Mouse (Mus musculus) spleen, adult 12 weeks (tissue): ENCODE results near the gene E2f6.

Experiments
- DNase-seq: peaks from one replicate; pipeline ENCODE4 v3.0.0; 2022; ENCODE audit warnings: low spot score

Gene E2f6

DNA sequence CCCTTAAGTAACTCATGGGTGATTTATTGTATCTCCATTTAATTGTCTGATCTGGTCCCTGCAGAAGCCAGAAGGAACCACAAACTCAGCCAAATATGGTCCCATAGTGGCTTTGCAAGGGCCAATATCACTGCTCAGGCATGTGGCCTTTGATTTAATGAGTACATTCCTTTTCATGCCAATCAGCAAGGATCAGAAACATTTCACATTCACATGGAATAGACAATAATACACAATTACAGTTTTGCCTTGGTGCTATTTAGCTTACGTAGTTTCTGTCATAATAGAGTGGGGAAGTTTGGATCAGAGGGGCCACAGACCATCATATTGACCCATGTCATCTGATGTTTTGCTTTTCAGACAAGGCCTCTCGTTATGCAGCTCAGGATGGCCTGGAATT lies 37.7 kb downstream of the E2f6 start:
- DNase-seq: no peak

DNA sequence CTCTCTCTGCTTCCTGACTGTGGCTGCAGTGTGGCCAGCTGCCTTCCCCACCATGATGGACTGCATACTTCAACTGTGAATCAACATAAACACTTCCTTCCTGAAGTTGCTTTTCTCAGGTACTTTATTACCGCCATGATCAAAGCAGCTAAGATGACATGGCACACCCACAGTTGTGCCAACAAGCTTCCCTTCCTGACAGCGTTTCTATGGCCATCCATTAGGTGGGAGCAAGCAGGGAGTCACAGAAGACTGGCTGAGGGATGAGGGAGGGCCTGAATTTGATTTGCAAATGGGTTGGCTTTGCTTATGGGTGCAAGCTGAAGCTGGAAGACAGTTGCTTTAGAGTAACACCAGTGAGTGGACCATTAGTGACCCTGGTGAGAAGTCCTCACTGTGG lies 39.1 kb downstream of the E2f6 start:
- DNase-seq: no peak

DNA sequence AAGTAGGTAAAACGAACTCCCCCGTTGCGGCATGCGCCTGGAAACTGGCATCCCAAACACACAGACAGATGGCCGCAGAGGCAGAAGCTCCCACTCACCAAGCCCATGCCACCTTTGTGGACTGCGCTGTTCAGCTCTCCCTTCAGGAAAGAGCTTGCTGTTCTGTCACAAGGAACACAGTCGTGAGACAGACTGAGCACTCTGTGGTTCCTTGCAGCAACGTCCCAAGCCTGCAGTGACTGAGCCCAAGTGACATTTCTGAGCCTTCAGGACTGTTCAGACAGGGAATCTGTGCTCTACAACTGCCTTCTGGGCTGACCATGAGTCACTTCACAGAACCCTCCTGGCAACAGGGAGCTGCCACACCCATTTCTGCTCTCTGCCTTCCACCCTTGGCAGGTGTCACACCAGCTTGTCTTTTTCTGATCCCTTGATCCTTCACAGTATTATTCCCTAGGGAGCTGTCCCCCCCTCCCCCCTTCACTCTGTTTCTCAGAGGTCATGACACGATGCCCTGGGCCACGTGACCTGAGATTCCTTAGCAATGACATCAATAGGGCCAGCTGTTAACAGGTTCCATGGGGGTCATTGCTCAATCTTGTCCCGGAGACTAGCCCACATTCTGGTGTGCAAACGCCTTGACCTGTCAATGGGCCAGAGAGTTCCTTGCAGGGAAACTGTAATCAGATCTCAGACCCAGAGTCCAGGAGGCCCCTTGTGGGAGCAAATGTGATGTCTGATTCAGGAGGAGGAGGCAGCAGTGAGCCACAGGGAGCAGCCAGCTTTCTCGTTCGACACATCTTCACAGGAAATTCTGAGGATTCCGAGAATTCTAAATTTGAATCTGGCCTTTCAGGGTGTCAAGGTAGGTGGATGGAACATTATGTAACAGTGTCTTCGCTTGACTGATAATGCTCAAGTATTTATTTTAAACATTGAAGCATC lies 39.9 kb downstream of the E2f6 start:
- DNase-seq: no peak

DNA sequence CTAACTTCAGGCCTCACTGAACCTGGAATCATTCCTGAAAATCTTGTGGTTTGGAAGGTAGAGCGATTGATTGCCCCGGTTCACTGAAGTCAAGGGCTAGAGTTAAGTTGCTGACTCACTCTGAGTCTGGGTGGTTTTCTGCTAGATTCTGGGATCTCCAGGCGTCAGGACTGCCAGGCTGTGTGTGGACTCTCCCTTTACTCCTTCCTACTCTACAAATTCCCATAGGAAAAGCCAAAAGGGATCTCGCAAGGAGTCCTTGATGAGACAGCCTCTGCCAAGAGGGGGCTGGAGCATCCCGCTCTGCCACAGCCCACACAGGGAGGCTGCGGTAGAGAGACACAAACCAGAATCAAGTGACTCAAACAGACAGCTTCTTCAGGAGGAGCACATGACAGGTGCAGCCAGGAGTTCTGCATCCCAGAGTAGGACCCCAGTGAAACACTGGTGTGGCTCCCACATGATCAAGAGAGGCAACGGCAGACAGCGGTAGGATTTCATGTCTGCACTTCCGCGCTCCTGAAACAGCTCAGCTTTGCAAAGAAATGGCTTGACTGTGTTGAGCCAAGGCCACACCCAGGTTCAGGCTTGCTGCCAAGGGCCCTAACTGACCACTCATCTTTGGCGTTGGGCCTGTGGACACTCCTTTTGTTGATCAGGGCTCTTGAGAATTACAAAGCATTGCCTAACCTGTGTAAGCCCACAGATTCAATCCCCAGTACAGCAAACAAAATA lies 42.8 kb downstream of the E2f6 start:
- DNase-seq: peak; percentile 14

DNA sequence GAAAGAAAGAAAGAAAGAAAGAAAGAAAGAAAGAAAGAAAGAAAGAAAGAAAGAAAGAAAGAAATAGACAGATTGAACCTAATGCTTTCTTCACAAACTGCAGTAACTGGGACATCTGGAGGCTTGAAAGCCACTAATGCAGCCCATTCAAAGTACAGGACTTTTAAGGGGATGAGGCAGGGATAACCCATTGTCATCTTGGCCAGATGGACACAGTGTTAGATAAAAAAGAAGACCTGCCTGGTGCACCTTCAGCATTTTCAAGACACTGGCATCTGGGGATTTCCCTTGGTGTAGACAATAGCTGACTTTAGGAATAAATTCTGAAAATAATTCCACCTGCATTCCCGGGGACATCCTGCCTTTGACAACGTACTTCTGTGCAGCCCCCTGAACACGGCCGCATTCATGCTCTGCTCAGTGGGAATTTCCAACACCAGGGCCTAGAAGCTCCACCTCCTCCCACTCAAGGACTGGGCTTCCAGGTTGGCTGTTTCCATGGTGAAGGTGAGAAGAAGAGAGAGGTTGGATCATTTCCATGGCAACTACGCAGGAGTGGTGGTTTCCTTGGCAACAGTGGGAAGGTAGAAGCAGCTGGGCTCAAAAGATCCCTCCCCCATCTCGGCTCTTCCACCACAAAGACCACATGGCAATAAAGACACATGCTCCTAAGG lies 45.0 kb downstream of the E2f6 start:
- DNase-seq: no peak

DNA sequence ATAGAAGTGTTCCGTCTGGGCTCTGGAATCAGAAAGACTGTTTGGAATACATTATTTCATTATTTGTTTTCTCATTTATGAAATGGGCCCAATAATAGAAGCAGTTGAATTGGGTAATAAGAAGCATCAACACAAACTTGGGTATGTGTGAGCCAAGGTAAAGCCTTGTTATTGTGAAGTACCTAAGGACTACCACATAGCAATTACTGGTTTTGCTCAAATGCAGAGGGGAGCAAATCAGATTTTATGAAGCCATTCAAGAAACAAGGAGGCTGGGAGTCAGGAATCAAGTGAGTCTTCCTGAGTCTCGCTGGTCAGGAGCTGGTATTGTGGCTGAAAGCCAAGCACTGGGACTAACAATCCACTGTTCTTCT lies 45.5 kb downstream of the E2f6 start:
- no peak for DNase-seq

DNA sequence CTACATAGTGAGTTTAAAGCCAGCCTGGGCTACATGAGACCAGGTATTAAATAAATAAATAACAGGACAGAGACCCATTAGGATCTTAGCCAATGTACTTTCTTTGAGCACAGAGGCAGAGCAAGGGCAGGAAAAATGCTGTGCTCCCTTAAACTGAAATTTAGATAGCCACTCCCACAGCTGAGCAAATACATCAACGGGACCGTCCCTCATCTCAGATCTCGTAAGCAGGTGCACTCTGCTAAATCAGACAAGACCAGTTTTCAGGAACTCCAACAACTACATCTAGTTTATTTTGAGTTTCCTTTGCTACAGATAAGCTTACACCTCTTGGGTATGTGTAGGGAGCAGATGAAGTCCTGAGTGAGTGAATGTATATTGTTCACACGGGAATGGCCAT lies 47.3 kb downstream of the E2f6 start:
- no peak for DNase-seq

DNA sequence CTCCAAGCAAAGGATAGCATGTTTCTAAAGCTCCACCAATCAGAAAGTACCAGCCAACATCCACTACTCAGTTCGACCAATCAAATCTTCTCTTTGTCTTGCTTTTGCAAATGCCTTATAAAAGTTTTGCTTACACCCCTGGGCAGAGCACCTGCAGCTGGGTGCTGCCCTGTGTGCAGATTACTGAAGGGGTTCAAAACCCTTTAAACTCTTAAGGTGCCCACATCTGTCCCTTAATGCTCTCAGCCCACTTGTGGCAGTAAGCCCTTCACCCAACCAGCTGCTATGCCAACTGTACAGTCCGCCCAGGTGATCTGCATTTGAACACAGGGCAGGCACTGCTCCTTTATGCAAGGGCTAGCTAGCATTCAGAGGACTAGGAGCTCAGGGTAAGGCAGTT lies 49.0 kb downstream of the E2f6 start:
- DNase-seq: no peak

DNA sequence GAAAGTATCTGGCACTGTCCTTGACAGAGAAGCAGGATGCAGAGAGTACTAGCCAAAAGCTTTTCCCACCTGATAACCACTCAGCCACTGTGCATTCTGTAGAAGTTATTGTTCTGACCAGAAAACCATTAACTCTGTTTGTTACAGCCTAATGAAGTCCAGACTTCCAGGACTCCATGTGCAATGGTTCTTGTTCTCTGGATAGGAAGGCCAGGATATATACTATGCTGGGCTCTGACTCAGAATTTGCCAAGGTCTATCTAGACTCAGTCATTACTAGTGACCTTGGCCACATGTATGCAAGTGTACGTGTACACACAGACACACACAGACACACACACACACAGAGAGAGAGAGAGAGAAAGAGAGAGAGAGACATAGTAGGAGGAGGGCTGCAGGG lies 49.8 kb downstream of the E2f6 start:
- DNase-seq: no peak

DNA sequence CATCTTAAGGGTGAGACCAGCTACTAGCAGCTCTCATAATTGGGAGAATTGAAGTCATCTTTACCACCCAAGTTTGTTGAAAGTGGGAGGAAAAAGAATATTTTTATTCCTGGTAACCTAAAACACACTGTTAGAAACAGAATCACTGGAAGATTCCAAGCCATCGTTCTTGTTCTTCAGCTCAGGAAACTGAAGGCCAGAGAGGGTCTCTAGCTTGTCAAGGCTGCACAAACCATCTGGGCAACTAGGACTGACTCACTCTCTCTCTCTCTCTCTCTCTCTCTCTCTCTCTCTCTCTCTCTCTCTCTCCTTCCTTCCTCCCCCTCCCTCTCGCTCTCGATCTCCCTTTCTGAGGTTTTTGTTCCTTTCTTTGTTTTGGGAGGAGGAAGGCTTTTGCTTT lies 50.2 kb downstream of the E2f6 start:
- no peak for DNase-seq

DNA sequence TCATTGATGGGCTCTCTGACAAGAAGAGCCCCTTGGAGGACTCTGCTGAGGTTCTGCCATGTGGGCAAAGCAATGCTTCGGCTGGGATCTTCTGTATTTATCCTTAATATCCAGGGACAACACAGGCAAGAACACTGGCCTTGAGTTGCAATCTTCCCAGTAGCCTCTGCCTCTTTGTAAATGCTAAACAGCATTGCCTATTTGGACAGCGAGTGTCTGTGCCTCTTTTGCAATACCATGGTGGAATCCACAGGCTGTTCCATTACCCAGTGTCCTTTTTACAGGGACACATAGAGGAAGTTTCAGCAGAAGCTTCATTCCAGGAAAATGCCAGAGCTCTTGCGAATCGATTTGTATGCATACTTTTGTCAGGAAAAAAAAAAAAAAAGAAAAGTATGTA lies 53.7 kb downstream of the E2f6 start:
- no peak for DNase-seq

DNA sequence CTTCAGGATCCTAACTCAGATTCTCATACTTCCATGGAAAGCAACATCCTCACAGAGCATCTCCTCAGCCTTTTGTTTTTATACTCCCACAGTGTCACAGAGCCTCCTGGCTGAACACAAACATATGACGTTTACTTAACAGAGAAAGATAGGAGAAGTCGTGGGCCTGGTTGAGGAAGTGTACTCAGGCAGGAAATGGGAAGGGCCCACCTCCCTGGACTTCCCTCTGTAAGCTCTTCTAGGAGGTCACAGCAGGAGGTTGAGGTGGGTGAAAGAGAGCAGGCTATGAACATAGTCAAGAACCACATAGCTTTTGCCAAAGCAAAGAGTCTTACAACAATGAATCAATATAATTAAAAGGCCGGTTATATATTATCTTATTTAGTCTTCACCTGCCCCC lies 55.1 kb downstream of the E2f6 start:
- DNase-seq: no peak

DNA sequence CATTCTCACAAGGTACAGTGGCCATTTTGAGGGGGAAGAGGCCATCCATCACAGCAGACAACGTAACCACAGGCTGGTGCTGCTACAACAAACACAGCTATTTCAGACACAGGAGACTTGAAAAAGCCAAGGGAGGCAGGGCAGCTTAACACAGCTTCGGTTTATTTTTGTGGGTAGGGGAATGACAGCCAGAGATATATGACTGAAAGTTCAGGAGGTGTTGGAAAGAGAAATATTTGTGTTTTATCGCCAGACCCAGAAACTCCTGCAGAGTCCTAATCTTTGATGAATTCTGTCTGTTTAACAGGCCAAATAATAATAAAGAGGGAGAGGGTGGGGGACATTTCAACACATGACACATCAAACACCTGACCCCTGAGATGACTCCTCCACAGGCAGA lies 55.7 kb downstream of the E2f6 start:
- DNase-seq: no peak

DNA sequence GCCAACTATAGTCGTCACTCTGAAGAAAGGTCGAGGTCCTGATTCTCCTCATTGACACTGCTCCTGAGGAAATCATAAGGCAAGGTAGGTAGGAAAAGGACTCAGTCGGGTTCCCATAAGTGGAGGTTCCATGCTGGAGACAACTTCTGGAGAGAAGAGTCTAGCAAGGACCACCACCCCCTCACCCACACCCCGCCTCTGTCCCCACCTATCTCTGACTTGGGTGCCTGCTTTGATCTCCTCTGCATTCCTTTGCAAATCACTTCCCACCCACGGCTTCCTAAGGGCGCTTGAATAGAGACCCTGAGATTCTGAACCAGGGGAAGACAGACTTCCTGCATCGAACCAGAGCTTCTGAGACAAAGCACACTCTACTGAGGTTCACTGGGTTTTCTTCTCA lies 56.5 kb downstream of the E2f6 start:
- DNase-seq: no peak

DNA sequence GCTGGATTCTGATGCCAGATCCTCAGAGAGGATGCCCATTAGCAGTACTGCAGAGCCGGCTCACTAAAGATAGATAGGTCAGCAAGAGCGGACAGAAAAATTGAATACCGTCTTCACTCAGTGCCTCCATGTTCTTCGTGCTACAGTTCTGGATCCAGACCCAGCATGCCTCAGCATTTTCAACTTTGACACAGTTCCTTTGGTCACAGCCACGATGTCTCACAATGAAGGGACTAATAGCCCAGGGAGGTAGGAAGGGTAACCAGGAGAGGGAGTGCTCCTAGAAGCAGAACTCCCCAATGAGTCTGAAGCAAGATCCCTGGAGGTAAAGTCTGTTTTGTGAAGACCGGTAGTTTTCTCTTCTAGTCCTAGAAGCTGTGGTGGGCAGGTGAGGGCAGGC lies 57.9 kb downstream of the E2f6 start:
- no peak for DNase-seq

DNA sequence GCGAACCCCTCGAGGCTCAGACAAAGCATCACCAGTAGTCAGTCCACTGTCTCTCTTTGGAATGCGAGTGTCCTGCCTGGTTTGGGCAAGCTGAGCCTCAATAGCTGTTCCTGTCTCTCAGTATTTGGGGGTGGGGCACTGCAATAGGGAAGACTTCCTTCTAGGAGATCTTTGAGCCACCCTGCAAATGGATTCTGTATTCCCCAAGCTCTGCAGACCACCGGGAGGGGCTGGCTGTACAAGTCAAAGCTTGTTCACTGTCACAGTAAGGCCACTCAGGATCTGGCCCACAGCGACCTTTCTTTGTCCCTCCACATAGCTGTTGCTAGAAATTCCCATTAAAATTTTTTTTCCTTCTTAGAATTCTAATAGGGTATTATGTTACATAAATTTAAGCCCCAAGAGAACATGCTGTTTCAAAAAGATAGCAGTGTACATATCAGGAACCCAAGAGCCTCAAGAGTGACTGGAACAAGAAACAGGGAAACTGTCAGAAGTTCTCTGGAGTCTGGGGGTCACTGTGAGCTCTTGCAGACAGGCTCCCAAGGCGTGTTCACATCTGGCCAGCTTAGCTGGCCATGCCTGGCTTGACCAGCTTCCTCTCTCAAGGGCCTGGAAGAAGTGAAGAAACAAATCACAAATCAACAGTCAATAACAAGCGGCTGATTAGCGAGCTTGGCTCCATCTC lies 58.5 kb downstream of the E2f6 start:
- no peak for DNase-seq

DNA sequence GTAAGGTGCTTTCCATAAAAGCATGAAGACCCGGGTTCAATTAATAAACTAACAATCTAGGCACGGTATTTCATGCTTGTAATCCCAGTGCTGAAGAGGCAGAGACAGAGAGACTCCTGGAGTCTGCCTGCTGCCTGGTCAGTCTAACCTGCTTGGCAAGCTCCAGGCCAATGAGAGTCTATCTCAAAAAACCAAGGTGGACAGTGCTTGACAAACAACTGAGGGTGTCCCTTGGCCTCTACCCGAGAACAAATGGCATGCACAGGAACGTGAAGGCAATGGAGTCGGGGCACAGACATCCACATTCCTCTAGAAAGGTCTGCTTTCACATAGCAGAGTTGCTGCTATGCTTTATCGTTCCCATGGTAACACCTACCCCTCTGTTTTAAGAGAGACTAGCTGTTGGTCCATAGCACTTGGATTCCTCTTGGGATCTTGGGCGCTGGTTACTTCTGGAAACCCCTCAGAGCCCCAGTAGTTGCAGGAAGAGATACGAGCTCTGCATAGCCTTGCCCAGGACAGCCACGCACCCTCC lies 59.2 kb downstream of the E2f6 start:
- DNase-seq: no peak

DNA sequence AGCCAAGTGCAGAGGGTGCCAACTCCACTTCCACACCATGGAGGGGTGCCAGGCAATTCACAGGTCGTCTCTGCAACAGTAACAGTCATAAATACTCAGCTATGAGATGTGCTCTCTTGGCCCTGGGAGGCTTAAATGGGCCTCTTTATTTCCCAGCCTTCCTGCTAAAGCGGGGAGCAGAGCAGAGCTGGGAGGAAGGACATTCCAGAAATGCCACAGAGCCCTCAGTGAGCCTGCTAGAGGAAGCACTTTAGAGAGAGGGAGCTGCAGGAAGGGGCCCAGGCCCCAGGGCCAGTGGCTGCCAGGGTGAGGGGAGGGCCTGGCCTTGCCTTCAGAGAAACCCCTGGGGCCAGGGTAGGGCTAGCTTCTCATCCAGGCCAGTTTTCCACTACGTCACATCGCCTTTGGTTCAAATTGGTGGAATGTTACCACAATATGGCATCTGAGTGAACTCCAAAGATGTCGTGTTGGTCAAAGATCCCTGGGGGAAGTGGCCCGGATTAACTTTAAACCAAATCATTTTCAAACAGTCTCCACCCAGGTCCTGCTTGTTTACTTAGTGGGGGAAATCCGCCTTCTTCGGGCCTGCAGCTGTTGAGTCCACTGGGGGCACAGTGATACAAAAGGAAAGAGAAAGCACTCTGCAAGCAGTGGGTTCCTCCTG lies 59.8 kb downstream of the E2f6 start:
- peak; percentile 9 for DNase-seq

DNA sequence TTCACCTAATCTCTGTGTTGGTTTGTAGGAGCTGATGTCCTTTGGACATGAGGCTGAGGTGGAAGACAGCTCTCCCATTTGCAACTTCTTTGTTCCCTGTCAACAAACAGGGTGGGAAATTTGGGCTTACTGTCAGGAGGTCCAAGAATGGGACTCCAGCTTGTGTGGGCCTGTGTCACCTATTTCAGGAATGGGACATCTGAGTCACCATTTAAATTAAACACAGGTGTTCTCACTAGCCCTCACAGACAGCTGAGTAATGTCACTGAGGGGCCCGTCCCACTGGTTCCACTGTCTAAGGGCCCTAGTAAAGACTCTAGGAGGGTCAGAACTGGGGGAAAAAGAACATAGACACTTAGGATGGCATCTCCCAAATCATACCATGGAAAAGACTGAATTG lies 61.2 kb downstream of the E2f6 start:
- no peak for DNase-seq

DNA sequence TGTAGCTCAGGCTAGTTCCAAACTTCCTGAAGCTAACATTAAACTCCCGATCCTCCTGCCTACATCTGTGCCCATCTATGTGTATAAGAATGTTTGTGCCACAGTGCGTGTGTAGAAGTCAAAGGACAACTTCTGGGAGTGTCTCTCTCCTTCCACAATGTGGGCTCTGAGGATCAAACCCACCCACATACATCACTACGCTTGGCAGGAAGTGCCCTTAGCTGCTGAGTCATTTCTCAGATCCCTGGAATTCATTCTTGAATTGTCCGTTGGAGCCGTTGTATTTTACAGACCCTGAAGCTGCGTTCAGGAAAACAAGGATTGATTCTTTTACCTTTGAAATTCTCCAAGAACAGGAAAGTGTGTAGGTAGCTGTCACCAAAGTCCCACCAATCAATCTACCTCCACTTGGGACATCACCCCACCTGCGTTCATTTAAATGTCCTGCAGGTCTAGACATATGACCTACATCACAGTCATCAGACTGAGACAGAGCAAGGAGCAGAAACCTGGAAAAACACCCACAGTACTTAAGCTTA lies 62.2 kb downstream of the E2f6 start:
- DNase-seq: no peak

DNA sequence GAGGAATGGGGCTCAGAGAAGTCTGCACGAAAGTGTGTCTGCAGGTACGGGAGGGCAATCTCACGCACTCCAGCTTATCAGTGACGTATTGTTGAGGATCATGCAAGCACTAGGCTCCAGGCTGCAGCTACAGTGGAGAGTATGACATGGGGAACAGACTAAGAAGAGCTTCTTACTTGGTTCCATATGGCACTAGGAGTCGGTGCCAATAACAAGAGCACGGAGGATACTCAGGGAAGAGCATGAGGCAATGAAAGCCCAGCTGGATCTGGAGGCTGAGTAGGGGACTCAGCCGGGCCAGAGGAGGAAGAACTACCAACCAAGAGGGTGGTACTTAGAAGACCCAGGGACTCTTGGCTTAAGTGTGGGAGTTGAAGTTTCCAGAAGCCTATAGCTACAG lies 62.8 kb downstream of the E2f6 start:
- DNase-seq: no peak
